Mouse (Mus musculus) testis, adult 2 months (tissue): ENCODE measurements around the gene Dnajc13. TPM values are rescaled to one million over a fixed set of nuclear protein-coding genes. Genes with fewer than 3 reads are reported as not detected.

Experiments
- H3K27ac ChIP-seq: fragments of 200-500 bp; 2 replicates; pipeline ENCODE4 v1.5.1; 2012; ENCODE audit warnings: low read depth, low read length; ENCODE audit not compliant: control insufficient read depth, insufficient read depth
- H3K27me3 ChIP-seq: fragments of 200-500 bp; 2 replicates; pipeline ENCODE4 v1.6.1; 2012; ENCODE audit warnings: mild to moderate bottlenecking, low read length, moderate library complexity; ENCODE audit not compliant: control insufficient read depth, insufficient read depth
- H3K36me3 ChIP-seq: fragments of 200-500 bp; 2 replicates; pipeline ENCODE4 v1.6.1; 2012; ENCODE audit warnings: mild to moderate bottlenecking, low read length; ENCODE audit not compliant: control insufficient read depth, insufficient read depth
- H3K4me1 ChIP-seq: fragments of 200-500 bp; 2 replicates; pipeline ENCODE4 v1.6.1; 2012; ENCODE audit warnings: low read length; ENCODE audit not compliant: control insufficient read depth, insufficient read depth
- H3K4me3 ChIP-seq: fragments of 200-500 bp; 2 replicates; pipeline ENCODE4 v1.5.1; 2012; ENCODE audit warnings: low read depth, mild to moderate bottlenecking, low read length, moderate library complexity, mixed read lengths; ENCODE audit not compliant: control insufficient read depth
- CTCF ChIP-seq: fragments of 200-500 bp; IDR thresholded peaks from 2 replicates; pipeline ENCODE4 v1.5.1; 2012; ENCODE audit warnings: low read depth, mild to moderate bottlenecking, inconsistent platforms, low read length, moderate library complexity; ENCODE audit not compliant: control insufficient read depth, insufficient read depth, insufficient replicate concordance
- POLR2A ChIP-seq: fragments of 200-500 bp; IDR thresholded peaks from 2 replicates; pipeline ENCODE4 v1.6.1; 2012; ENCODE audit warnings: low read depth, mild to moderate bottlenecking, inconsistent platforms, low read length, moderate library complexity; ENCODE audit not compliant: control insufficient read depth
- polyA plus RNA-seq: library from polyadenylated mRNA; depleted of rRNA; stranded (reverse); fragments of >200 nt; gene quantifications from 2 replicates; pipeline ENCODE4 v1.2.3, GENCODE M21; 2012

The Dnajc13 gene
- polyA plus RNA-seq, 1 experiment, result 26.7 TPM

- Histone ChIP-seq H3K4me1 (no peaks in the 10 kb centered on the region), H3K27ac (no peak overlapping the region), H3K36me3 (peaks cover 3% of the 10 kb centered on the region), H3K4me3 (no peak overlapping the region), H3K27me3 (no peaks in the 10 kb centered on the region)
- TF ChIP-seq POLR2A (no peak), CTCF (no peak)
Observed at GRCm38 (mm10) chr9:104123101-104123500, 139.6 kb downstream of the Dnajc13 start.

GRCm38 (mm10) chr9:104109151-104109550 is 153.6 kb downstream of the Dnajc13 start:
- Histone ChIP-seq H3K27ac (no peak overlapping the region), H3K36me3 (no peaks in the 10 kb centered on the region), H3K4me3 (no peak overlapping the region), H3K27me3 (no peaks in the 10 kb centered on the region), H3K4me1 (no peaks in the 10 kb centered on the region)
- TF ChIP-seq CTCF, result no peak
- TF ChIP-seq POLR2A, result no peak

DNA sequence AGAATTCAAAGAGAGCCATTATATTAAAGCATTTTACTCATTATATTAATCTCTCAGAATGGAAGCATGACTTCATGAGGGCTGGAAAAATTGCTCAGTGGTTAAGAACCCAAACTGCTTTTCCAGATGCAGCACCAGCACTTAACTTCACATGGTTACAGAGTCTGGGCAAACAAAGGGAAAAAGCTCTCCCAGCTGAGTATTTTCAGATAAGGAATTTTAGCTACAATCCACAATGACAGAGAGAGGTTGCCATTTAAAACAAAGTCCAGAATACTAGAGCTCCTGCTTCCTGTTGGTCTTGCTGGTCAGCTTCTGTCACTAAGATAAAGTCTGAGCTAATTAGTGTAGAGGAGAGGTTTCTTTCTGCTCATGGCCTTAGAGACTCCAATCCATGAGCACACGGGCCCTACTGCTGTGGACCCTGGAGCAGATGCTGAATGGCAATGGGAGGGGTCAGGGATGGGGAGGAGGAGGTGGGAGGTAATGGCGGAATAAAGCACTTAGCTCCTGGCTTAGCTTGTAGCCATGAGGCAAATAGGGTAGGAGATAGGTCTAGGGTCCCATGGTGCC is 154.1 kb downstream of the Dnajc13 start:
- no peaks in the 10 kb centered on the region for H3K27me3 ChIP-seq

DNA sequence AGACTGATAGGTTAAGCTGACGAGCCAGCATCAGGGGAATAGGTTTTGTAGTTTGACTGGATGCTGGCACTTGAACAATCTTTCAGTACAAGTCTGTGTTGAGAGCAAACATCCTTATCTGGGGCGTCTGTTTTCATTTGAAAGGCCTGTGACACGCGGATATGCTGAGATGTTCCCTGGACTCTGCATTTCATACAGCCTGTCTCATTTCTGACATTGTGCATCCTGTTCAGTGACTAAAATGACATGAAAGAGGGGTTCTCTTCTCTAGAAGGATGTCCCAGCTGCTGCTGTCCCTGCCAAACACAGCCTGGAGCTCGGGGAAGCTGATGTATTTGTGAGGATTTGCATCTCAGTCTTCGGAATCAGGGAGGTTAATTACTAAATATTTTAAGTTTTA is 155.2 kb downstream of the Dnajc13 start:
- Histone ChIP-seq H3K4me3 (no peak overlapping the region), H3K4me1 (no peaks in the 10 kb centered on the region), H3K36me3 (no peaks in the 10 kb centered on the region), H3K27ac (no peak overlapping the region), H3K27me3 (no peaks in the 10 kb centered on the region)
- no peak for TF ChIP-seq CTCF
- no peak for TF ChIP-seq POLR2A

More for the DNA sequence above, 154.1 kb downstream of the Dnajc13 start:
- Histone ChIP-seq H3K4me3 (no peak overlapping the region), H3K36me3 (no peaks in the 10 kb centered on the region), H3K27ac (no peak overlapping the region), H3K4me1 (no peaks in the 10 kb centered on the region)
- TF ChIP-seq CTCF (no peak), POLR2A (no peak)

DNA sequence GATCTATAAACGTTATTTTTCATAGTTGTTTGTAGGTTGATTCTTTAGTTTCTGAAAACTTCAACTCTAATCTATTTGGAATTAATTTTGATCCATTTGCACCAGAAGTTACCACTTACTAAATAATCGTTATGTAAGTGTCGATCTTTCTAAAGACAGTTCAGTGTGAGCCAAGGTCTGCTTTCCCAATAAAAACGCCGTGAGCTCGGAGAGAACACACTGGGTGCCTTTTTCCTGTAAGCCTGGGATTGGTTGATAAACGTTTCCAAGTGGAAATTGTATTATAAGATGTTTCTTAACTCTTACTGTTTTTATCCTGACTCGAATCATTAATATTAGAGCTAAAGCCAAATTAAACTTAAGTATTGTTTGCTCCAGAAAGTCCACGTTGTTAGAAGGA is 155.8 kb downstream of the Dnajc13 start:
- Histone ChIP-seq H3K4me3 (no peak overlapping the region), H3K36me3 (no peaks in the 10 kb centered on the region), H3K27me3 (no peaks in the 10 kb centered on the region), H3K27ac (no peak overlapping the region), H3K4me1 (no peaks in the 10 kb centered on the region)
- TF ChIP-seq POLR2A, result no peak
- TF ChIP-seq CTCF, result no peak

- Histone ChIP-seq H3K4me1 (no peaks in the 10 kb centered on the region), H3K27ac (no peak overlapping the region), H3K36me3 (no peaks in the 10 kb centered on the region), H3K4me3 (no peak overlapping the region), H3K27me3 (no peaks in the 10 kb centered on the region)
- TF ChIP-seq POLR2A (no peak), CTCF (no peak)
Observed at GRCm38 (mm10) chr9:104104986-104105385, 157.7 kb downstream of the Dnajc13 start.

DNA sequence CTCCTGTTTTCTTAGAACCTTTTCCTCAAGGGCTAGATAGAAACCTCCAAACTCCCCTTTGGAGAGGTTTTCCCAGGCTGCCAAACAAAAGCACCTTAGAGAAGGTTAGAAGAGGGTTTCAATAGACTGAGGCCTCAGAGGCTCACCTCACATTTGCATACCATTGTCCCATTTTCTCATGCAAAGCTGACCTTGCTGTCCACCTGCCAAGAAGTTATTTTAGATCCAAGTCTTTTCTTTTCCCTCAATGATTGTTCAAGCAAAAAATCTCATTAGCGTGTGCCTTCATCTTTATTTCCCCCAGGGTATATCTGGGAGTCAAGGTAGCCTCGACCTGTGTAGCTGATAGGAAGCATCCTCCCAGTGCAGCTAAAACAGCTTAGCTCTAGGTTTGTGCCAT is 159.8 kb downstream of the Dnajc13 start:
- H3K27ac ChIP-seq, result no peak overlapping the region
- H3K4me3 ChIP-seq, result no peak overlapping the region
- no peaks in the 10 kb centered on the region for H3K27me3 ChIP-seq
- TF ChIP-seq POLR2A (no peak), CTCF (no peak)
- no peaks in the 10 kb centered on the region for H3K36me3 ChIP-seq
- no peaks in the 10 kb centered on the region; the same call in 1 of the 2 replicates for H3K4me1 ChIP-seq

DNA sequence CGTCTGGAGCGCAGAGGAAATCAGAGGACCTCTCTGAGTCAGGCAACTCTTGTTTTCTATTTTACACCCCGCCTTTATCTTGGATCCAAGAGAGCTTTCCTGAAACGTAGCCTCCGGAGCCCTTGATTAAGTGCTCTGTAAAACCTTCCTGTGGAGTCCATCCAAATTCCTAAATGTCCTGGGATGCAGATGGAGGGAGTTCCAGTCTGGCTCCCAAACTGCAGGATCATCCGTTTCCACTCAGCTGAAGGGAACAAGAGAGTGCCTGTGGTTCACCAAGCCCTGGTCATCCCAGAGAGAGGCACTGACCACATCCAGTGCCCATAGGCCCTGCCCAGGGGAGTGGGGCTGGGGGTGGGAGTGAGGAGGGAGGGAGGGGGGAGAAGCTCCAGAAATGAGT is 160.4 kb downstream of the Dnajc13 start:
- Histone ChIP-seq H3K36me3 (no peaks in the 10 kb centered on the region), H3K4me1 (no peaks in the 10 kb centered on the region; the same call in 1 of the 2 replicates), H3K27ac (no peak overlapping the region), H3K4me3 (no peak overlapping the region), H3K27me3 (no peaks in the 10 kb centered on the region)
- TF ChIP-seq CTCF (no peak), POLR2A (no peak)
